Mouse (Mus musculus) bone marrow, adult 2 months (tissue): ENCODE results near the gene Tspan9. TPM values are rescaled to one million over a fixed set of nuclear protein-coding genes. Genes with fewer than 3 reads are reported as not detected.

Experiments used
- H3K27ac ChIP-seq: fragments of 200-500 bp; 2 replicates; pipeline ENCODE4 v1.5.1; 2012; ENCODE audit warnings: low read depth, mild to moderate bottlenecking, control low read depth, inconsistent platforms, low read length; ENCODE audit not compliant: control insufficient read depth, poor library complexity, insufficient read depth
- H3K4me1 ChIP-seq: fragments of 200-500 bp; 2 replicates; pipeline ENCODE4 v1.6.1; 2011; ENCODE audit warnings: low read length; ENCODE audit not compliant: control insufficient read depth, insufficient read depth
- H3K4me3 ChIP-seq: fragments of 200-500 bp; replicated peaks from 2 replicates; pipeline ENCODE3; 2011; ENCODE audit warnings: mild to moderate bottlenecking, low read depth, low read length, control low read depth; ENCODE audit not compliant: control insufficient read depth
- CTCF ChIP-seq: fragments of 200-500 bp; IDR thresholded peaks from 2 replicates; pipeline ENCODE4 v1.5.1; 2011; ENCODE audit warnings: low read length, control low read depth; ENCODE audit not compliant: control insufficient read depth, insufficient read depth
- POLR2A ChIP-seq: fragments of 200-500 bp; IDR thresholded peaks from 2 replicates; pipeline ENCODE4 v1.6.1; 2011; ENCODE audit warnings: low read depth, mild to moderate bottlenecking, control low read depth, low read length, borderline replicate concordance; ENCODE audit not compliant: control insufficient read depth
- WGBS: fragments of 180-500 bp; shearing (Covaris S2); methylation state at CpG from one replicate; pipeline ENCODE4 v1.1.7; 2018; 5-methylcytosine and 5-hydroxymethylcytosine counted together
- polyA plus RNA-seq: library from polyadenylated mRNA; stranded (reverse); fragments of >200 nt; gene quantifications from 2 replicates; pipeline ENCODE4 v1.2.4, GENCODE M21; 2011; ENCODE audit warnings: low replicate concordance; ENCODE audit not compliant: missing spikeins, insufficient read depth, insufficient read length

Gene Tspan9
- polyA plus RNA-seq, 1 experiment, result 10.2 TPM

GRCm38 (mm10) chr6:128130686-128131085 is 12.7 kb downstream of the Tspan9 start:
- no peak for TF ChIP-seq POLR2A
- TF ChIP-seq CTCF, result no peak
- H3K4me1 ChIP-seq, result no peaks in the 10 kb centered on the region
- WGBS, result 79% methylated on average over 4 of the region's 4 CpGs
- H3K4me3 ChIP-seq, result no peak overlapping the region
- no peak overlapping the region for H3K27ac ChIP-seq

DNA sequence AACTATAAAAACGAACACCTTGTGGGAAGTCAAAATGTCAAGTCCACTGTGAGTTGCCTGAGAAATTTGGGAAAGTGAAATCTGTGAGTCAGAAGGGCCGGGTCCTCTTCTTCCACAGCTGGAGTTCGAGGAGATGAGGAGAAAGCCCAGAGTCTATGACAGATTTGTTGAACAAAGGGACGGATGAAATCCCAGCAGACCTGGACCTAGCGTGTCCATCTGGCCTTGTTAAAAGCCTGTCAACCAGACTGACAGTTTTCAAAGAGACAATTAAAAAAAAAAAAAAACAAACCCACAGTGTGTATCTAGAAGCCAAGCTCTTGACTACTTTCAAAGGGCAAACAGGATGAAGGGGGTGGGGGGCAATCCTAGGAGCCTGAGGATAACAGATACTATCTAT is 14.0 kb downstream of the Tspan9 start:
- no peak overlapping the region for H3K4me3 ChIP-seq
- H3K4me1 ChIP-seq, result no peaks in the 10 kb centered on the region
- no peak overlapping the region for H3K27ac ChIP-seq
- WGBS, result 78% methylated on average over 5 of the region's 5 CpGs
- TF ChIP-seq POLR2A (no peak), CTCF (no peak)

- Histone ChIP-seq H3K4me1 (no peaks in the 10 kb centered on the region), H3K27ac (no peak overlapping the region), H3K4me3 (no peak overlapping the region)
- no peak for TF ChIP-seq POLR2A
- TF ChIP-seq CTCF, result no peak
- 80% methylated on average over 3 of the region's 3 CpGs for WGBS
These were observed 16.1 kb downstream of the Tspan9 start for GRCm38 (mm10) chr6:128127312-128127711.

GRCm38 (mm10) chr6:128126876-128127275 is 16.5 kb downstream of the Tspan9 start:
- Histone ChIP-seq H3K4me3 (no peak overlapping the region), H3K27ac (no peak overlapping the region), H3K4me1 (no peaks in the 10 kb centered on the region)
- WGBS, result 66% methylated on average over 4 of the region's 4 CpGs
- no peak for TF ChIP-seq POLR2A
- no peak for TF ChIP-seq CTCF

GRCm38 (mm10) chr6:128125464-128125863 is 17.9 kb downstream of the Tspan9 start:
- TF ChIP-seq CTCF, result no peak
- TF ChIP-seq POLR2A, result no peak
- no peak overlapping the region for H3K4me3 ChIP-seq
- no peak overlapping the region for H3K27ac ChIP-seq
- 67% methylated on average over 3 of the region's 3 CpGs for WGBS
- no peaks in the 10 kb centered on the region for H3K4me1 ChIP-seq

GRCm38 (mm10) chr6:128124222-128124971 is 19.0 kb downstream of the Tspan9 start:
- no peak for TF ChIP-seq CTCF
- TF ChIP-seq POLR2A, result no peak
- H3K4me3 ChIP-seq, result no peak overlapping the region
- WGBS, result 73% methylated on average over 10 of the region's 10 CpGs
- H3K4me1 ChIP-seq, result no peaks in the 10 kb centered on the region
- no peak overlapping the region for H3K27ac ChIP-seq

DNA sequence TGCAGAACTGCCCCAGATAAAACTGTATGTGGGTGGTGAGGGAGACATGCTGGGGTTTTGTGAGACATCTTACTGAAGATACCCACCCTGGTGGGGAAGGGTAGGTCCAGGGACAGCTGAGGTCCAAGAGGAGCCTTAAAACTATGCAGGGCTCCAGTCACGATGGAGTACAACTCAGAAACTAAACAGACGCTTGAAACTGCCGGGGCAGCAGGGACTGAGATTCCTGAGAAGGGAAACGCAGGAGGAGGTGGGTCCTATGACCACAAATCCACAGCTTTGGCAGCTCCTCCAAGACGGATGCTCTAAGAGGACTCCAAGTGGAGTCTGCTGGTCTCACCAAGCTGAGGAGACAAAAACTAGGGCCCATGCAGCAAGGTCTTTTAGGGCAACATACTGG is 21.3 kb downstream of the Tspan9 start:
- WGBS, result 78% methylated on average over 5 of the region's 5 CpGs
- Histone ChIP-seq H3K4me3 (no peak overlapping the region), H3K4me1 (no peaks in the 10 kb centered on the region), H3K27ac (no peak overlapping the region)
- TF ChIP-seq POLR2A (no peak), CTCF (no peak)

GRCm38 (mm10) chr6:128121691-128122090 is 21.7 kb downstream of the Tspan9 start:
- Histone ChIP-seq H3K4me1 (no peaks in the 10 kb centered on the region), H3K4me3 (no peak overlapping the region), H3K27ac (no peak overlapping the region)
- 86% methylated on average over 5 of the region's 5 CpGs for WGBS
- no peak for TF ChIP-seq CTCF
- no peak for TF ChIP-seq POLR2A
